Mouse (Mus musculus) brain, embryonic 14.5 days (tissue): ENCODE measurements at regions not wholly inside any gene's neighbourhood (a gene's known extent, or its start where the extent isn't known, plus 50 kb on each side); places are given as distances from the start of the nearest gene placed in this dataset.

Experiments
- DNase-seq: peaks from one replicate; pipeline ENCODE4 v3.0.0-alpha.2; 2011; ENCODE audit warnings: low read depth
- CTCF ChIP-seq: fragments of 200-500 bp; IDR thresholded peaks from 2 replicates; pipeline ENCODE4 v1.5.1; 2012; ENCODE audit warnings: inconsistent platforms, mild to moderate bottlenecking, moderate library complexity, borderline replicate concordance; ENCODE audit not compliant: insufficient read depth, insufficient read length; ENCODE audit errors: extremely low read depth
- POLR2A ChIP-seq: fragments of 200-500 bp; IDR thresholded peaks from 2 replicates; pipeline ENCODE4 v1.6.1; 2012; ENCODE audit warnings: mild to moderate bottlenecking, inconsistent platforms, borderline replicate concordance; ENCODE audit not compliant: poor library complexity, insufficient read depth, insufficient read length, severe bottlenecking; ENCODE audit errors: extremely low read depth

GRCm38 (mm10) chr17:80824261-80824660 is 96.0 kb upstream of the Map4k3 start:
- TF ChIP-seq POLR2A (no peak), CTCF (no peak)
- DNase-seq: no peak

- TF ChIP-seq CTCF (no peak), POLR2A (no peak)
- peak; percentile 63 for DNase-seq
Measured at GRCm38 (mm10) chr17:80820888-80821287, 92.6 kb upstream of the Map4k3 start.

GRCm38 (mm10) chr17:80818477-80819028 is 90.3 kb upstream of the Map4k3 start:
- no peak for DNase-seq
- TF ChIP-seq POLR2A (no peak), CTCF (no peak)

GRCm38 (mm10) chr17:80815747-80816146 is 87.5 kb upstream of the Map4k3 start:
- no peak for DNase-seq
- TF ChIP-seq POLR2A: no peak
- peak; percentile 51; the same call in 1 of the 2 replicates for TF ChIP-seq CTCF

- DNase-seq: no peak
Measured at GRCm38 (mm10) chr17:80813194-80813593, 84.9 kb upstream of the Map4k3 start.

GRCm38 (mm10) chr17:80809275-80809674 is 81.0 kb upstream of the Map4k3 start:
- DNase-seq: no peak
- no peak for TF ChIP-seq POLR2A
- TF ChIP-seq CTCF: no peak

More at GRCm38 (mm10) chr17:80813194-80813593, 84.9 kb upstream of the Map4k3 start:
- no peak for TF ChIP-seq CTCF
- TF ChIP-seq POLR2A: no peak

GRCm38 (mm10) chr17:80808069-80808468 is 79.8 kb upstream of the Map4k3 start:
- TF ChIP-seq CTCF (no peak), POLR2A (no peak)
- no peak for DNase-seq

- TF ChIP-seq CTCF: no peak
- no peak for DNase-seq
Measured at GRCm38 (mm10) chr17:80803361-80803915, 75.2 kb upstream of the Map4k3 start.

- TF ChIP-seq CTCF (no peak), POLR2A (no peak)
- DNase-seq: no peak
Measured at GRCm38 (mm10) chr17:80802622-80803021, 74.3 kb upstream of the Map4k3 start.

GRCm38 (mm10) chr17:80801991-80802390 is 73.7 kb upstream of the Map4k3 start:
- TF ChIP-seq POLR2A (no peak), CTCF (no peak)
- no peak for DNase-seq

GRCm38 (mm10) chr17:80801451-80801983 is 73.2 kb upstream of the Map4k3 start:
- TF ChIP-seq POLR2A (no peak), CTCF (no peak)
- peak; percentile 91 for DNase-seq

GRCm38 (mm10) chr17:80800877-80801276 is 72.6 kb upstream of the Map4k3 start:
- no peak for DNase-seq
- TF ChIP-seq CTCF (no peak), POLR2A (no peak)
